Mouse (Mus musculus) mouse embryonic stem cell (cell line): Measurements from ENCODE around the gene Ubxn2a.
"Not testable (repeated sequence)": the region's sequence is repeated elsewhere in the genome, so short reads cannot be mapped to it uniquely, and the experiment has no call there.

ENCODE experiments used
- in situ Hi-C, 2 experiments: fragments of 300-500 bp; cut with MboI; formaldehyde crosslinking; loops; 1 replicate in 1 of 2; 3 replicates in 1 of 2; pipeline ENCODE4 v1.14.3; 2019 to 2020; ENCODE audit warnings: low sequenced_read_pairs in 2 of 2, low pct_unique_long_range_greater_than_20kb in 1 of 2, mixed read lengths in 1 of 2; ENCODE audit not compliant: unreplicated experiment in 1 of 2

Gene Ubxn2a

DNA sequence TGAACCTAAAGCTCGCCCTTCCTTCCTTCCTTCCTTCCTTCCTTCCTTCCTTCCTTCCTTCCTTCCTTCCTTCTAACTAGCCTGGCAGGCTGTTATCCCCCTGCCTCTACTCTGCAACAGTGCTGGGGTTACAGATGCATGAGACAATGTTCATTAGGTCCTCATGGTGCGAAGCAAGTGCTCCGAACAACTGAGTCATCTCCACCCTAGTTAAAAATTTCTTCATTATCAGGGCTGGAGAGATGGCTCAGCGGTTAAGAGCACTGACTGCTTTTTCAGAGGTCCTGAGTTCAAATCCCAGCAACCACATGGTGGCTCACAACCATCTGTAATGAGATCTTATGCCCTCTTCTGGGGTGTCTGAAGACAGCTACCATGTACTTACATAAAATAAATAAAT lies 20.9 kb downstream of the Ubxn2a start:
- in situ Hi-C loops, result not testable (repeated sequence)

DNA sequence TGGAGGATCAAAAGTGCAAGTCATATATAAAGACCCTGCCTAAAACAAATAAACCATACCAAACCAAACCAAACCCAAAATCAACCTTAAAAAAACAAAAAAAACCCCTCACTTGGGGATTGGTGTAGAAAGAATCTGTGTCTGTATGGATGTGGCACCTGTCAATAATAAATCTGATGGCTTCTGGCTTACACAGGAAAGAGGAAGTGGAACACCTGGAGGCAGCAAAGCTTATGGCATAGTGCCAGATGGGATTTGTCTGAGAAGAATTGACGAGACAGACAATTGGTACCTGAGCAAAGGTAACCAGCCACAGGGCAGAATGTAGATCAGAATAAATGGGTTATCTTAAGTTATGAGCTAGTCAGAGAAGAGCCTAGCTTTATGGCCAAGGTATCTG lies 22.4 kb downstream of the Ubxn2a start:
- in situ Hi-C loops, result no loop called here

DNA sequence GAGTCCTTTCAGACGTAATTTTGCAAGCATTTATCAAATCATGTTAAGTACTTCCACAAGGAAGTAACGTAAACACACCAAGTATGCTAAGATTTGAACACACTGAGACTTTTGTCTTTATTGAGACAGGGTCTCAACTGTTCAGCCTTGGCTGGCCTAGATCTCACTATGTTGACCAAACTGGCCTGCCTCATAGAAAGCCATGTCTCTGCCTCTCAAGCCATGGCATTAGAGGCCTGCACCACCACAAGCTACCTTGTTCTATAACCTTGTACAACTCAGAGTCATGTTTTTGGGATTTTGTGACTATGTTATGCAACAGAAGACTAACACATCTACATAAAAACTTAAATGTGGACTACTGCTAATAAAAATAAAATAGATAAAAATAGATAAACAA lies 25.4 kb downstream of the Ubxn2a start:
- in situ Hi-C loops, result no loop called here

DNA sequence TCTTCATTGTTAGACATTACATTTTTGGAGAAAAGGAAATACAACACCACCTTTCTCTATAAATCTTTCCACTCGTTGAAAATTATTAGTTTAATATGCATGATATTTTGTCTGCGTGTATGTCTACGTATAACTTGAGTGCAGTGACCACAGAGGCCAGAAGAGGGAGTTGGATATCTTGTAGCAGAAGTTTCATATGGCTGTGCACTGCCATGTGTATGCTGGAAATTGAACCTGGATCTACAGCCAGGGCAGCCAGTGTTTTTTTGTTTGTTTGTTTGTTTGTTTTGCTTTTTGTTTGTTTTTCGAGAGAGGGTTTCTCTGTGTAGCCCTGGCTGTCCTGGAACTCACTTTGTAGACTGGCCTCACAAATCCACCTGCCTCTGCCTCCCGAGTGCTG lies 28.5 kb downstream of the Ubxn2a start:
- in situ Hi-C loops, result no loop called here

DNA sequence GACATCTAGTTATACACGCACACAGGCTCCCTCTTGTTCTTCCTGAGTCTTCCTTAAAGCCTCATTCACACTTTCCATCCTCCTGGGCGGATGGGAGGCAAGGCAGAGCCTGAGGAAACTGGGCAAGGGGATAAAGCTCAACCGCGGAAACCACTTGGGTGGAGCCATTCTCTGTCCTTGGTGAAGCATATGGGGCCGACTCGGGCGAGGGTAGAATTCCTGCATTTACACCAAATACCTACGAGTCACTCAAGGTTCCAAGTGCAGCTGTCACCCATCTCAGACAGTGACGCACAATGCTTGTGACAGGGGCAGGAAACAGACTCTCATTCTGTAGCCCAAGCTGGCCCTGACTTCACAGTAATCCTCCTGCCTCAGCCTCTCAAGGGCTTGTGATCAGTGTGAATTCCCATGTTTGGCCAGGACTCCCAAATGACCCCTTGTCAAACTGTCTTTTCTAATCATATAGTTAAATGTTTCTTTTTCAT lies 29.2 kb downstream of the Ubxn2a start:
- in situ Hi-C loops, result no loop called here

DNA sequence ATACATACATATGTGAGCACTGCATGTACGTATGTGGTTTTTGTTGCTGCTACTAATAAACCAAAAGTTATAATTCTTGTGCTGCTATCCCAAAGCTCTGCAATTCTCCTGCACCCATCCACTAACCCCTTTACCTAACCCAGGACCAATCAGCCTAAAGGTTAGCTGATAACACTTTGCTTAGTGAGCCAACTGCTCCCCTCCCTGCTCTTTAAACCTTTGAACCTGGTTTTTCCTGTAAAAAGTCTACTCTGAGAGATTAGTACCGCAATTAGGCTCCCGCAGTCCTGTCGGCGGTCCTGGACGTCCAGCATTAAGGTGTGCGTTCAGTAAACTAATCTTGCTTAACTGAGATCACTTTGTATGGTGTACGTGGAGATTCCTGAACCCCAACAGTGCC lies 31.9 kb downstream of the Ubxn2a start:
- in situ Hi-C loops, result no loop called here

DNA sequence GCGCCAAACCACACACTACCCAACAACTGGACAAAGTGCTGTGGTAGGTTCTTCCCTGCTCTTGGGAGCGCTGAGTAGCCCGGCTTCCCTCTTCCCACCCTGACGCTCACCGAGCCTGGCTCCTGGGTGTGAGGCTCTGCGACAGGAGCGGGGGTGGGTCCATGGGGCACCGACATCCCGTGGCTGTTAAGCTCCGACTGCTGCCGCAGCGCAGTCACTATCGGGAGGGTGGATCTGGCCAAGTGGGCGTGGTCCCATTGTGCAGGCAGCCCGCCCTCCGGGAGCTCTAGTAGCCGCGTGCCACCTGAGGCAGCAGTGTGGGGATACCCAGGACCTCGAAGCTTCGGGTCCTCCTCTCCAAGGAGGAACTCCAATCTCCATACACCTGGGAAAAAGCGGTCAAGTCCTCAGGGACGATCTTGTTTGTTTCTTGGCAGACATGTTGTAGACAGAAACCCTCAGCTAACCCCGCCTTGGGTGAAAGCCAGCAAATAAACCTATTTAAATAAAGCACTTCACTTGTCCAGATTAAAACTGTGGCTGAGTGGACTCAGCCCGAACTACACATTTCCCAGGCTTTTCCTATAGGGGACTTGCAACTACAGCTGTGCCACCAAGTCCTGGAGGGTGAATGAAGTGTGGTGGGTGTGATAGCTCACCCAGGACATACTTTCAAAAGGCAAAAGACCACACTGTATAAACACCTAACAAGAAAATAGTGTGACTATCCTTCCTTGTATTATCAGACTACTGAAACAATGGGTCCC lies 33.2 kb downstream of the Ubxn2a start, which contains the start of gene Mfsd2b:
TSS of gene Mfsd2b (minus strand) at position 199 of the 767 bp plus-strand sequence.
- in situ Hi-C loops, result no loop called here

DNA sequence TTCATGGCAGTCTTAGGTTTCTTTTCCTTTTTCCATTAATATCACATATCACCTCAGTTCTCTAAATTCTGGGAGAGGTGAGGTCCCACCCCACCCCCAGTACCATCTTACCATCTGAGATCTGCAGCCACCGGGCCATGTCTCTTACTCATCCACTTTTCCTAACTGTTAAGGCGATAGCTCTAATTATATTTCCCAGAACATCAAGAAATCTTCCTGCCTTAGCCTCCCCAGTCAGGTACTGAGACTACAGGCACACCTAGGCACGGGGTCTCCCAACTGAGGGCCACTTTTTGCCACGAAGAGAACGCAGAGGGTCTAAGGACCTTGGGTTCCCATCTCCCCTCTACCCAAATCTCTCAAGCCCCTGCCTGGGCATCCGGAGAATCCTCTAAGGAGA lies 34.0 kb downstream of the Ubxn2a start:
- in situ Hi-C loops, result no loop called here

DNA sequence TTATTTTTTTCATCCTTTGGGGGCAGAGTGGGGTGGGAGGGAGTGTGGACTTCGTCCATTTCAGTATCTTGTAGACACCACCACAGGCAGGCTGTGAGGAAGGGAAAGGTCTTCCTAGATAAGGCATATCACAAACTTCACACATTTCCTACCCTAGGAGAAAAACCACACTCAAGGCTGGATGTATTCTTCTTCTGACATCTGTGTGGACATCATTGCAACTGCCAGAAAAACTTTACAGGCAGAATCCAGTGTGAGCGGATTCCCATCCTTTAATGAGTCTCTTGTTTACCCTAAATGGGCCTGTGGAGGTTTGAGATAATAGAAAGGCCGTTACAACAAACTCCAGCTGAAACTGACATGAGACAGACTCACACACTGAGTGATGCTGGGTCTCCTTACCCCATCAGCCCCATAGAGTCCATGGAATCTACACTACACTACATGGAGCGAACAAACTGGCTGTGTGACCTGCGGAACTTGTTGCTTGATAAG lies 34.5 kb downstream of the Ubxn2a start:
- in situ Hi-C loops, result no loop called here

DNA sequence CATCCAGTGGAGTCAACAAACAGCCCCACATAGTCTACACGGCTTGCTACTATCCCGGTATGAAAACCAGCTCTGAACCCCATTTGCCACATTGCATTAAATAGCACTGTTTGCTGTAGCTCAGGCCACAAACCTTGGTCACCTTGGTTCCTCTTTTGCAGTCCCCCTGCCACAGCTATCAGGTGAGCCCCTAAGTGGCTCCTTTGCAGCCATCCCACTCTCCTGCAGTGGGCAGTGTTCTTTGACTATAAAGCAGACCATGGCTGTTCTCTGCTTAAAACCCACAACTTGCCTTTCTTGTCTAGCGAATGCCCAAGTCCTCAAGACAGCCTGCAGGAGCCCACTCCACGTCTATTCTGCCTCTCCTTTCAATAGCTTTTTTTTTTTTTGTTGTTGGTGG lies 35.2 kb downstream of the Ubxn2a start:
- in situ Hi-C loops, result no loop called here

DNA sequence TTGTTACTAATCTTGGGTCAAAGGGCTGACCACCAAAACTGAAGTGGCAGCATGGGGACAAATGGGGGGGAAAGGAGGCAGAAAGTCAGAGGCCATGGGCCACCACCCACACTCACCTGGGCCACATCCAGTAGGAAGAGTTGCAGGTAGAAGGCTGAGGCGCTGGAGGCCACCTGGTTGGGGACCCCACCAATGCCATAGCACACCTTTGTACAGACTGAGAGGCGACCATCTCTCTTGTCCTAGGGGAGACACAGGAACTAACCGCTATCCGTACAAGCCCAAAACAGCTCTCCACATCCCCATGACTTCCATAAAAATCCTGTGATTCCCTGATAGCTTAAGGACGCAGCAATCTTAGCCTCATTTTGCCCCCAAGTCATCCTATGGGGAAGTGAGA lies 36.2 kb downstream of the Ubxn2a start:
- in situ Hi-C loops, result no loop called here

DNA sequence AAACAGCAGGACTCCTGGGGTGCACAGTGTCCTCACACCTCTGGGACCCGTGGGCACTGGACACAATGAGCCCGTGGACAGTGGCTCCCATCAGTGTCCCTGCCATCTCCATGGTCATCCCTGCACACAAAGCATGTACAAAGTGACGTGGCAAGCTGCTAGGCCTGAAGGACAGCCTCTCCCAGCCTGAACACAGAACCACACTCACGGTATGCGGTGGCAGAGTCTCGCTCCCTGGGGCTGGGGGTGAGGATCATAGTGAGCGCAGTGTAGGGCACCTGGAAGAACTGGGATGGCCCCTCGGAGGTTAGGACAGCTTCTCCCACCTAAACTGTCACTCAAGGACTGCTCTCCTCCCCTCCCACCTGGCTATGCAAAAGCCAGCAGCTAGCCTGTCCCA lies 38.6 kb downstream of the Ubxn2a start:
- in situ Hi-C loops, result no loop called here

DNA sequence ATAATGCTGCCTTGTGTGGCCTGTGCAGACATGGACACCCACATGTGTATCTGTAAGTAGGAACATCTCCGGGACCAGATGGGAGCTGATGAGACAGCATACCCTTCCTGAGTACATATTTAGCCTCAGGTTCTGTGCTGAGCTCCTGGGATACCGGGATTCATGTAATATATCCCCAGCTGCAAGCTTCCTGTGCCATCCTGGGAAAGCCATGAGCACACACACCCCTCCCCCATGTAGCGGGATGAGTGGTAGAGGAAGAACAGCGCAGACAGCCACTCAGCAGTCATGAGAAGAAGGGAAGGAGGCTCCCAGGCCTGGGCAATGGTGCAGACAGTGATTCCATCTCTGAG lies 43.2 kb downstream of the Ubxn2a start:
- in situ Hi-C loops, result no loop called here

DNA sequence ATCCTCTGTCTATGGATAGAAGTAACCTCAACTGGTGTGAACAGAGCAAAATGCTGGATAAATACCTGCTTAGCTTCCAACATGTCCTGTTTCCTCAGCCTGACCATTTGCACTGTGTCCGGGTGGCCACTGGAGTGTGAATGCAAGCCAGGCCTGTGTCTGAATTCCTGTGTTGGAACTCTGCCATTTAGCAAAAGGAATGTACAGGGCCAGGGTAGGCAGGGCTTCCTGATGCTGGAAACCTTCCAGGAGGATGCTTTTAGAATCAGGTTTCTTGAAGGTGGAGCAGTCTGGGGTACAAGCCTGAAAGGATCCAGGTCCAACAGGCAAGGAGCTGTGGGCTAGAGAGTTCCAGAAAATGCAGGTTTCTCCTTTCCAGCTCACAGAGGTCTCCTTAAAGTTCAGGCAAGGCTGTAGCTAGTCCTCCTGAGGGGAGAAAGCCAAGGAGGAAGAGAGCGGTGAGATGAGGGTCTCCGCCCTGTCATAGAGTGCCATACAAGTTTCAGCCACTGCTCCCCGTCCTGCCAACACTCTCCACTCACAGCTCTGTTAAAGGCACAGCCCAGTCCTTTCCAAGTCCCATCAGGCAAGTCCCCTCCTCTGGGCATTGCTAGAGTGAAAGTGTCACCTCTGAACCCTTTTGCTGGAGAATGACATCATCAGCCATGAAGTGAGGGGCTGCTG lies 43.7 kb downstream of the Ubxn2a start:
- in situ Hi-C loops, result no loop called here

DNA sequence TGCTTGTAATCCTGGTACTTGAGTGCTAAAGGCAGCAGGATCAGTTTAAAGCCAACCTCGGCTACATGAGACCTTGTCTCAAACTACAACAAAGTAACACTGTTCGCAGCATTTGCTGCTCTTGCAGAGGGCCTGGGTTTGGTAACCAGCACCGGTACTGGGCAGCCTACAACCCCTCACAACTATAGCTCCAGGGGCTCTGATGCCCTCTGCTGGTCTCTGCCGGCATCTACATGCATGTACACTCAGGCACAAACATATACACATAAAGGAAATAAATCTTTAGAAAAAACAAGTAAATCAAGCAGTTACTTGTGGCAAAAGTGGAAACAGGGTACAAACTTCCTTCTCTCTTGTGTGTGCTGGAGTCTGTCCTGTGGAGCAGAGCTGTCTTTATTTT lies 44.8 kb downstream of the Ubxn2a start:
- in situ Hi-C loops, result no loop called here

DNA sequence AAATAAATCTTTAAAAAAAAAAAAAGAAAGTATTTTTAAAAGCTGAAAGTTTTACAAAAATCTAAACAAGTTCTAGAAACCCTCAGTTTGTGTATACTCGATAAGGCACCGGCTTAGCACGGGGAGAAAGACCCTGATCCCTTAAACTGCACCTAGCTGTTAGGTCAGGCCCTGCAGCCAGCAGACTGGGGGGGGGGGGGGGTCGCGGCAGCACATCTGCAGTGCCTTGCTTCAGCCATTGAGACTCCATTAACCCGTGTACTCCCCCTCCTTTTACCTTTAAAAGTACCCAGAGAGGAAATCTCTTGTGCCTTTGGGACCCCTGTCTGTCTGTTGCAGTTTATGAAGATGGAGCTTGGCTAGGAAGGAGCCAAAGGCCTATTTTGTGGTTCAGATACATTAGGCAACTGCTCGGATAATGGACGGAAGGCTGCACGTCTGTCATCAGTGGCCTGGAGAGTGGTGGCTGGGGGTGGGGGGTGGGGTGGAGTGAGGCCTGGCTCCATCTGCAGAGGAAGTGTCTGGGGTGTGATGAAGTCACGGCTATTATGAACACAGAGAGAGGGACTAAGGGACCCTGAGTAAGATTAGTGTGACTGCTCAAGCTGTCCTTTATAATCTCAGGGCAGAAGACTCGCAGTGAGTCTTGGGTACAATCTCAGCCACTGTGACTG lies 48.1 kb downstream of the Ubxn2a start:
- in situ Hi-C loops, result no loop called here

DNA sequence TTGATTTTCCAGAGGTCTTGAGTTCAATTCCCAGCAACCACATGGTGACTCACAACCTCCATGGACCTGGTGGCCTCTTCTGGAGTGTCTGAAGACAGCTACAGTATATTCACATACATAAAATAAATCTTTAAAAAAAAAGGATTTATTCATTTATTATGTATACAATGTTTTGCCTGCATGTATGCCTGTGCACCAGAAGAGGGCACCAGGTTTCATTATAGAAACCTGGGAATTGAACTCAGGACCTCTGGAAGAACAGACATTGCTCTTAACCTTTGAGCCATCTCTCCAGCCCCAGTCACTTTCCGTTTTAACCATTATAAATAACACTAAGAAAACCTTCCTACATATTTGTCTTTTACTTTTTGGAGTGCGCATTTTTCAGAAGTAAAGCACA lies 50.7 kb downstream of the Ubxn2a start:
- in situ Hi-C loops, result no loop called here

DNA sequence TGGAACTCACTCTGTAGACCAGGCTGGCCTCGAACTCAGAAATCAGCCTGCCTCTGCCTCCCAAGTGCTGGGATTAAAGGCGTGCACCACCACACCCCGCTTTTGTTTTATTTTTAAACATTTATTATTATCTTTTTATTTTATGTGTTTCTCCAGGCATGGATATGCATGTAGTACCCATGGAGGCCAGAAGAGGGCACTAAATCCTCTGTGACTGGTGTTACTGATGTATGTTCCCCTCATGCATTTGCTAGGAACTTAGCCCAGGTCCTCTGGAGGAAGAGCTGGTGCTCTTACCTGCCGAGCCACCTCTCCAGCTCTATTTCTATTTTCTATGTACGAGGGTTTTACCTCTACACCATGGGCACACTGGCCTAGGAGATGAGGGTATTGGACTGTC lies 51.3 kb downstream of the Ubxn2a start:
- in situ Hi-C loops, result no loop called here

DNA sequence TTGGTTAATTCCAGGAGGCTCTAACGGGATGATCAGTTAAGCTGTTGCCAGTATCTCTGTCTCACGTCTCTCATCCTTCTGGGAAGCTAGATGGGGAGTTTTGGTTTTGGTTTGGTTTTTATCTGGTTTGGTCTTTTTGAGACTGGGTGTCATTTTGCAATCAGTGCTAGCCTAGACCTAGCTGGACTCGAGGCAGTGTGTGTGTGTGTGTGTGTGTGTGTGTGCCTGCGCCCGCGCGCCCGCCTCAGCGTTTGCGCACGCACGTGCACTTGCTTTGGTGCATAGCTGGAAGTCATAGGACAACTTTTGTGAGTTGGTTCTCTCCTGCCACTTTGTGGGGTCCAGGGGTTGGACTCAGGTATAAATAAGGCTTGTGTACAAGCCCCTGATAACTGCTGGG lies 63.8 kb downstream of the Ubxn2a start:
- in situ Hi-C loops, result no loop called here
